Mouse (Mus musculus): ENCODE data around the gene Gpr55.

DNA sequence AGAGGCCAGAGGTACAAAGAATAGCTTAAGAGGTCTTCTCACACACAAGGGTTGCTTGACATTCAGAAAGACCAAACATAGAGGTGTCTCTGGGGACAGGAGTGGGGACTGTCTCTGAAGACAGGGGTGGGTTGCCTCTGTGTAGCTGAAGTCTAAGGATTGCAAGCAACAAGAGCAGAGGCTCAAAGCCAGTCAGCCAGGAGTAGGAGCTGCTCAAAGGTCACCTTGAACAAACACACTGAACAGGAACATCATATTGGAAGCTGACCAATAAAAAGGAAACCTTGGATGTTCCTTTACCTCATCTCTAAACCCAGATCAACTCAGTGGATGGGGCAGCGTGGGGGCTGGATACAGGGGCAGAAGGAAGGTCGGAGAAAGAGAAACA lies 924 bp downstream of the Gpr55 start:
- TF ChIP-seq GATA1 (IDR thresholded peaks at IDR 0.05; ENCODE audit: borderline replicate concordance, low read length) (no peak), FLI1 (IDR thresholded peaks at IDR 0.05; ENCODE audit: low read length) (no peak)
